Mouse (Mus musculus) liver, embryonic 14.5 days (tissue): ENCODE measurements around the gene Mcts2.

Source experiments
- CTCF ChIP-seq: IDR thresholded peaks from 2 replicates; pipeline ENCODE4 v1.5.1; 2016; ENCODE audit warnings: antibody characterized with exemption, low read depth, control low read depth
- EP300 ChIP-seq: IDR thresholded peaks from 2 replicates; pipeline ENCODE4 v1.6.1; 2016; ENCODE audit warnings: antibody characterized with exemption, low read depth

DNA sequence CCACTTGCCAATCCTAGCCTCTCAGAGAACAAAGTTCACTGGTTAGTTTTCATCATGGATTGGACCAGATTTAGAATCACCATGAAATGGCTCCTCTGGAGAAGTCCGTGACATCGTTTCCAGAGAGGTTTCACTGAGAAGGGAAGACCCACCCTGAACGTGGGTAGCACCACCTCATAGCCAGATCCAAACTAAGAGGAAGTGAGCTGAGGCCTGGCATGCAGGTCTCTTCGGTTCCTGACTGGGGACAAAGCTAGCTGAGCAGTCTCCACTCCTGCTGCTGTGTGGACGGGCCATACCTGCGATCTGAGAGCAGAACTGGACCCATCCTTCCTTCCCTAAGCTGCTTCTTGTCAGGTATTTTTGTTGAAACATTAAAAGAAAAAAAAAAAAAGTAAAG, 25.7 kb upstream of the Mcts2 start:
- TF ChIP-seq CTCF = no peak
- no peak for TF ChIP-seq EP300
